In the genomic region with DNA sequence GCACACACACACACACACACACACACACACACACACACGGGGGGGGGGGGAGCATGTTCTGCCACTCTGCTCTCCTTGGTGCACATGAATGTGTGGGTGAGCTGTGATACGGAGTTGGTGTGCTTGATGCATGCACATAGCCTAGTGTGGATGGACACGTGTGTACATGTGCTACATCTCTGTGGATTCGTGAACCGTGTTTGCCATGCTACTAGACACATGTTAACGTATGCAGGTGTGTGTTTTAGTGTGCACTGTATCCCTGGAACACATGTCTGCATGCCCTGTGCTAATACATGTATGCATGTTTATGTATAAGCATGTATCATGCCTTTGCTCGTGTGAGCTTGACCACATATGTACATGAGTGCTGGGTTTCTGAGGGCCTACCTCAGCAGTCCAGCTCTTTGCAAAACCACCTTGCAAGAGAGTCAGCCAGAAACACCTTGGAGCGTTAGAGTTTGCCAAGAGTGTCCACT, we compare ENCODE assay signal across 8 mouse cellular contexts. TPM values are rescaled to one million over a fixed set of nuclear protein-coding genes. Genes with fewer than 3 reads are reported as not detected.
DNase-seq lines count a peak whose midpoint lies in the region; ATAC-seq and TF ChIP-seq lines count a peak whose summit lies in the region.

No protein-coding gene starts in this region.

- H3K27me3 ChIP-seq in heart, embryonic 11.5 days (ENCODE audit: control insufficient read depth, insufficient read depth, low read length) = no peaks in the 10 kb centered on the region
- no peaks in the 10 kb centered on the region for H3K27me3 ChIP-seq in C2C12 (ENCODE audit: control insufficient read depth, insufficient read depth, insufficient read length)

- peak overlapping the region; percentile 93; the same call in 1 of the 2 replicates for H3K9ac ChIP-seq in heart, embryonic 11.5 days (ENCODE audit: low read depth, low read length)

- peaks cover 45% of the 10 kb centered on the region for H3K79me3 ChIP-seq in C2C12 (ENCODE audit: low read depth)

- peaks cover 1% of the 10 kb centered on the region for H3K36me3 ChIP-seq in heart, embryonic 11.5 days (ENCODE audit: control insufficient read depth, insufficient read depth, low read length)
- peaks cover 30% of the 10 kb centered on the region for H3K36me3 ChIP-seq in C2C12 (ENCODE audit: control insufficient read depth, insufficient read depth)

- intact Hi-C loops in heart, postnatal 14 days (cut with DNase I) = loop anchor here (2.0 kb wide), 1 partner anchor 24 kb away; the partner anchor contains the start of genes Cptp and Ints11

- peak overlapping the region; percentile 25 for H3ac ChIP-seq in C2C12 (ENCODE audit: control insufficient read depth, insufficient read length, low read depth)

- H3K79me2 ChIP-seq in C2C12 (ENCODE audit: control insufficient read depth, insufficient read depth) = peaks cover 73% of the 10 kb centered on the region

- TF ChIP-seq POLR2A in embryonic fibroblast, embryonic 13.5 days (IDR thresholded peaks at IDR 0.05; ENCODE audit: low read depth, low read length) = no peak

- no peak for ATAC-seq in heart, embryonic 11.5 days (replicated peaks; ENCODE audit: insufficient number of reproducible peaks, low FRiP score, low TSS enrichment)

- peak overlapping the region; percentile 85 for H3K4me3 ChIP-seq in heart, embryonic 11.5 days (ENCODE audit: low read depth, low read length)
- H3K4me3 ChIP-seq in C2C12 (ENCODE audit: insufficient read depth, poor library complexity, severe bottlenecking) = peak overlapping the region; percentile 85
- H3K4me3 ChIP-seq in embryonic fibroblast, embryonic 13.5 days (ENCODE audit: insufficient read depth, low read length) = peak overlapping the region; percentile 70

- 71% methylated on average over 8 of the region's 8 CpGs for WGBS in heart, embryonic 11.5 days (ENCODE audit: insufficient replicate concordance)

- no peak for TF ChIP-seq CTCF in C2C12 (IDR thresholded peaks at IDR 0.05; ENCODE audit: control insufficient read depth, insufficient read depth, insufficient read length)
- TF ChIP-seq CTCF in embryonic fibroblast, embryonic 13.5 days (IDR thresholded peaks at IDR 0.05; ENCODE audit: borderline replicate concordance, insufficient read depth, low read length) = no peak

- no peak overlapping the region for H3K27ac ChIP-seq in heart, embryonic 11.5 days (ENCODE audit: low read depth, low read length)
- H3K27ac ChIP-seq in embryonic fibroblast, embryonic 13.5 days (ENCODE audit: insufficient read depth, low read length) = no peak overlapping the region

- DNase-seq in heart, postnatal 14 days = no peak
- DNase-seq in kidney, postnatal 25 days = peak; percentile 1 to 28
- peak; percentile 26 for DNase-seq in naive thymus-derived CD4-positive, alpha-beta T cell, adult 2 months (ENCODE audit: low read depth)
- no peak for DNase-seq in c-Kit-positive CD71-positive TER-119-positive erythroid progenitor cells, embryonic 14.5 days (ENCODE audit: low spot score)
- DNase-seq in retina, postnatal 1 day = no peak

- peaks cover 27% of the 10 kb centered on the region for H3K4me1 ChIP-seq in heart, embryonic 11.5 days (ENCODE audit: control insufficient read depth, insufficient read depth, low read length)
- peaks cover 7% of the 10 kb centered on the region; the same call in 1 of the 2 replicates for H3K4me1 ChIP-seq in embryonic fibroblast, embryonic 13.5 days (ENCODE audit: control insufficient read depth, insufficient read depth, low read length)

- H3K4me2 ChIP-seq in heart, embryonic 11.5 days = peak overlapping the region; percentile 98

- H3K9me3 ChIP-seq in heart, embryonic 11.5 days (replicated peaks; ENCODE audit: control insufficient read depth, low read length) = no peaks in the 10 kb centered on the region

TF ChIP-seq in C2C12, 6 proteins besides CTCF, POLR2A, EP300 and RAD21:
- no peak for TF ChIP-seq USF1 (IDR thresholded peaks at IDR 0.05; ENCODE audit: low read depth)
- no peak for TF ChIP-seq MYOG (IDR thresholded peaks at IDR 0.05; ENCODE audit: control insufficient read depth, extremely low read depth, insufficient read length)
- no peak for TF ChIP-seq FOSL1 (IDR thresholded peaks at IDR 0.05; ENCODE audit: insufficient read depth, low read length, poor library complexity, severe bottlenecking)
- TF ChIP-seq CEBPB (IDR thresholded peaks at IDR 0.05; ENCODE audit: low read depth) = no peak
- no peak for TF ChIP-seq MAX (IDR thresholded peaks at IDR 0.05)
- TF ChIP-seq MYOD1 (IDR thresholded peaks at IDR 0.05; ENCODE audit: control insufficient read depth, insufficient read length, low read depth) = no peak

RNA-seq across cellular contexts. Expression of gene Acap3, which starts 1.6 kb away (rescaled TPM):
- 9.2 and 10.2 TPM in 2 replicates for polyA plus RNA-seq in heart, embryonic 11.5 days (2014; fragmentation: Nextera tagmentation; extraction: Ambion mirVana)
- 10 to 100 TPM; 19.6 to 21.6 TPM for total RNA-seq in heart, postnatal 14 days (2021)
- polyA plus RNA-seq in C2C12 (2012; fragmentation: generic; extraction: Trizol) = 31.0 TPM
- 18.1 and 25.7 TPM in 2 replicates for polyA plus RNA-seq in embryonic fibroblast, embryonic 13.5 days (2011; ENCODE audit: insufficient read length, low read depth, missing spikeins)

RNA-seq across cellular contexts. Expression of gene Pusl1, which starts 1.7 kb away (rescaled TPM):
- 30.6 and 32.9 TPM in 2 replicates for polyA plus RNA-seq in heart, embryonic 11.5 days (2014; fragmentation: Nextera tagmentation; extraction: Ambion mirVana)
- 10 to 100 TPM; 14.8 to 18.0 TPM for total RNA-seq in heart, postnatal 14 days (2021)
- 30.7 TPM for polyA plus RNA-seq in C2C12 (2012; fragmentation: generic; extraction: Trizol)
- 23.2 and 27.1 TPM in 2 replicates for polyA plus RNA-seq in embryonic fibroblast, embryonic 13.5 days (2011; ENCODE audit: insufficient read length, low read depth, missing spikeins)

RNA-seq across cellular contexts. Expression of gene Ints11, which starts 23.9 kb away (rescaled TPM):
- polyA plus RNA-seq in heart, embryonic 11.5 days (2014; fragmentation: Nextera tagmentation; extraction: Ambion mirVana) = 40.7 and 45.6 TPM in 2 replicates
- total RNA-seq in heart, postnatal 14 days (2021) = 10 to 100 TPM; 16.9 to 19.5 TPM
- 68.4 TPM for polyA plus RNA-seq in C2C12 (2012; fragmentation: generic; extraction: Trizol)
- polyA plus RNA-seq in embryonic fibroblast, embryonic 13.5 days (2011; ENCODE audit: insufficient read length, low read depth, missing spikeins) = 33.2 and 40.0 TPM in 2 replicates

RNA-seq across cellular contexts. Expression of gene Cptp, which starts 24.0 kb away (rescaled TPM):
- 12.2 and 12.8 TPM in 2 replicates for polyA plus RNA-seq in heart, embryonic 11.5 days (2014; fragmentation: Nextera tagmentation; extraction: Ambion mirVana)
- 10 to 100 TPM in 1 of 2 experiments, 1 to 10 TPM in 1; 9.9 to 10.6 TPM for total RNA-seq in heart, postnatal 14 days (2021)
- polyA plus RNA-seq in C2C12 (2012; fragmentation: generic; extraction: Trizol) = 11.8 TPM
- polyA plus RNA-seq in embryonic fibroblast, embryonic 13.5 days (2011; ENCODE audit: insufficient read length, low read depth, missing spikeins) = 17.4 and 21.5 TPM in 2 replicates

RNA-seq across cellular contexts. Expression of gene Tas1r3, which starts 30.1 kb away (rescaled TPM):
- polyA plus RNA-seq in heart, embryonic 11.5 days (2014; fragmentation: Nextera tagmentation; extraction: Ambion mirVana) = 0.11 and 0.18 TPM in 2 replicates
- under 1 TPM; 0.26 to 0.32 TPM for total RNA-seq in heart, postnatal 14 days (2021)
- 0.08 TPM for polyA plus RNA-seq in C2C12 (2012; fragmentation: generic; extraction: Trizol)
- polyA plus RNA-seq in embryonic fibroblast, embryonic 13.5 days (2011; ENCODE audit: insufficient read length, low read depth, missing spikeins) = 0.14 TPM in 1 of 2 replicates, not detected in the other

Comparison
In these comparisons a context has a peak if more than half of its experiments do, and no peak if none do; other contexts are left out.
1. DNase-seq: peak in kidney, postnatal 25 days (2 of 2) and naive thymus-derived CD4-positive, alpha-beta T cell, adult 2 months (single experiment); none in heart, postnatal 14 days (0 of 2), c-Kit-positive CD71-positive TER-119-positive erythroid progenitor cells, embryonic 14.5 days (single experiment) and retina, postnatal 1 day (single experiment).
2. Peak in every context shown above with its lines, with median percentiles within 50 percentile points of each other: H3K4me3 ChIP-seq.